Mouse (Mus musculus): ENCODE measurements around the gene Plcl2. TPM values are rescaled to one million over a fixed set of nuclear protein-coding genes. Genes with fewer than 3 reads are reported as not detected.

The Plcl2 gene
- 10 to 100 TPM; 42.3 to 45.6 TPM for total RNA-seq (2021)
- long read RNA-seq, experiment 1, full-length matches to known transcripts: 17 of 62 reads
- long read RNA-seq, experiment 1, partial matches to known transcripts: 26 of 62 reads
- long read RNA-seq, experiment 1, other reads (novel, unspliced or antisense): 19 of 62 reads
- long read RNA-seq, experiment 2, full-length matches to known transcripts: 12 of 37 reads
- long read RNA-seq, experiment 2, partial matches to known transcripts: 2 of 37 reads
- long read RNA-seq, experiment 2, other reads (novel, unspliced or antisense): 23 of 37 reads

DNA sequence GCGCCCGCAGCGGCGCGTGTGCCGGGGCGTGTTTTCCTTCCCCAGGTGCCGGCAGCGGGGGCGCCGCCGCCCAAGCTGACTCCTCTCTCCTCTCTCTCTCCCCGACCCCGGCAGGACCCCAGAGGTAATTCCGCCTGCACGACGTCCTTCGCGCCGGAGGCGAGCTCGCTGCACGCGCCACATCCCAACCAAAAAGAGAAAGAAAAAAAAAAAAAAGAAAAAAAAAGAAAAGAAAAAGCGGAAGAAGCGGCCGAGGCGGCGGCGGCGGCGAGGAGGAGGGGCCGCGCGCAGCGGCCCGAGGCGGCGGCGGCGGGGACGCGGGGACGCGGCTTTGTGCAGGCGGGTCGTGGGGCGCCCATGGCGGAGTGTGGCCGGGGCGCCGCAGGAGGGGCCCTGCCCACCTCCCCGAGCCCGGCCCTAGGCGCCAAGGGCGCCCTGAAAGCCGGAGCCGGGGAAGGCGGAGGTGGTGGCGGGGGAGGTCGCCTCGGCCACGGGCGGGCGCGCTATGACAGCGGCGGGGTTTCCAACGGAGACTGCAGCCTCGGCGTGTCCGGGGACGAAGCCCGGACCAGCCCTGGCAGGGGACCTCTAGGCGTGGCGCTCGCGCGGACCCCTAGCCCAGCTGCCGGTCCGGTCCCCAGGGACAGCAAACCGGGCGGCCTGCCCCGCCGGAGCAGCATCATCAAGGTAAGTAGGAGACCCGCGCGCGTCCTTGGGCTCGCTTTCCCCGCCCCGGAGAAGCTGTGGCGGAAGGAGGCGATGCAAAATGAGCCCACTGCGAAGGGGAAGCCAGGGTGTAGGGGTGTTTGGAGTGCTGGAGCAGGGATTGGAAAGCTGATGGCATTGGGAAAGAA lies at the start of gene Plcl2:
Plcl2 (plus strand) TSS at position 153 of the 854 bp plus-strand sequence.
- peak; percentile 81 for DNase-seq

DNA sequence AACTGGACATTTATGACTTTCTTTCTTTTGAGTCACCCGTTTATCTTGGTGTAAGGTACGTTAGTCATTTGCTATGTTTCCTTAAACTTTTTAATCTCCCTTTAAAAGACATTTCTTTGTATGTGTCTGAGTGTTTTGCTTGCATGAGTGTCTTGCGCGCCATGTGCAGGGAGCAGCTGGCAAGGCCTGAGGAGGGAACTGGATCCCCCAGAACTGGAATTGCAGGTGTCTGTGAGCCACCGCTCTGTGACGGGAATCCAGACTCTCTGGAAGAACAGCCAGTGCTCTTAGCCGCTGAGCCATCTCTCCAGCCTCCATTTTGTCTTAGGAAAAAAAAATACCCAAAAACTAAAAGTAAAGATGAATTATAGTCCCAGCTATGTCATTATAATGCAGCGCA lies 48.9 kb upstream of the Plcl2 start:
- no peak for DNase-seq

DNA sequence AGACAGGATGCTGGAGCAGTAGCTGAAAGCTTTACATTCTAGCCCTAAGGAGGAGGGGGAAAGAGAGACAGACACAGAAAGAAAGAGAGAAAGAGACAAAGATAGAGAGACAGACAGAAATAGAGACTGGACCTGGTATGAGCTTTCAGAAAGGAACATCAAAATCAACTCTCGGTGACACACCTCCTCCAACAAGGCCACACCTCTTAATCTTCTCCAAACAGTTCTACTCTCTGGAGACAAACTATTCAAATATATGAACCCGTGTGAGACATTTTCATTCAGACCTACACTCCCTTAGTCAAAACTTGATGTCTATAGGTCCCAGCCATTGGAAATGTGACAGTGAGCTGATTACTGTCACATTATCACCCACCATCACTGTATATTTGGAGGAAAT lies 41.8 kb upstream of the Plcl2 start:
- no peak for DNase-seq

DNA sequence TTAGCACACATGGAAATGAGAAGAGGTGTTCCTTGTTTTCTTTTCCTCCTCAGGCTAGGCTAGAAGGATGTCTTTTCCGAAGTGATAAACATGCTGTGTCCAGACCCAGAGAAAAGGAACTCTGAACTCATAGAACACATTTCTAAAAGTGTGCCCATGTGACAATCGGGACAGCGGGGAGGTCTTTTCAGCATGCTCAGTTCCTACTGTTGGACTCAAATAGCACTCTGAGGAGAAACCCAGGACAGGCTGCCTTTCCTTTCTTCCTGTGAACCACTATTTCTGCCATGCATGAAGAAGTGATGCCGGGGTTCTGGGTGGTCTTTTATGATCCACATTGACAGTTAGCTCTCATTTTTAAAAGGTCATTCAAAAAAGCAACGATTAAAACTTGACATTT lies 40.1 kb upstream of the Plcl2 start:
- DNase-seq: no peak

DNA sequence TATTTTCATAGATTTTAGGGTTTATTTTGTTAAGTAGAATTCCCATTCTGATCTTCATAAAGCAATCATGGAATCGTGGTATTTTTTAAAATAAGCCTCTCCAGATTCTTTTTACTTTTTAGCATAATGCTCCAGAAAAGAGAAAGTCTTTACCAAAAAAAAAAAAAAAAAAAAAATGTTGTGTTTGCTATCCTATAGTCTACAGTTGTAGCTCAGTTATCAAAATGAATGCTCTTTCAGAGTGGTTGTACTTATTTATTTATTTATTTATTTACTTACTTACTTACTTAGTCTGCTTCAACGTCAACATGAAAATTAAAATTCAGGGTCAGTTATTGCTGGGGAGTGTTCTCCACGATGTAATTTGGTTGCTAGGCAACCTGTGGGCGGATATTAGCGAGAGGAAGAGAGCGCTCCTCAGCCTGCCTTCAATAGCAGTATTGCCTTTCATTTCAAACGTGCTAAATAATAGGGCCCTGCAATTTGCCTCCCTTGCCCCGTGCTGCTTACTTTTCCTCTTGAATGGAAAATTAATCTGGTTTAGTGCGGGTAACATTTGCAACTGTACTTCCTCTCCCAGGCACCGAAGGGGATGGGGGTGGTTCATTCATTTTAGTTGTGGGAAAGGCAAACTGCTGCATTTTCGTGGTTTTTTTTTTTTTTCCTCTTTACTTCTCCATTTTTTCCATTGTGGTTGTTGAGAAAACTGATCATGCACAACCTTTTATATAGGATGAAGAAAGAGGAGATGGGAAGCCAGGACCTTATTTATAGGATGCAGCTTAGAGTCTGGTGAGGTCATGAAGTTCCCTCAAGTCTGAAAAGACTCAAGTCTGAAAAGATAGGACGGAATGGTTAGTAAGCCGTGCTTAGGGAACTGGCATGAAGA lies 39.4 kb upstream of the Plcl2 start:
- DNase-seq: peak; percentile 48

DNA sequence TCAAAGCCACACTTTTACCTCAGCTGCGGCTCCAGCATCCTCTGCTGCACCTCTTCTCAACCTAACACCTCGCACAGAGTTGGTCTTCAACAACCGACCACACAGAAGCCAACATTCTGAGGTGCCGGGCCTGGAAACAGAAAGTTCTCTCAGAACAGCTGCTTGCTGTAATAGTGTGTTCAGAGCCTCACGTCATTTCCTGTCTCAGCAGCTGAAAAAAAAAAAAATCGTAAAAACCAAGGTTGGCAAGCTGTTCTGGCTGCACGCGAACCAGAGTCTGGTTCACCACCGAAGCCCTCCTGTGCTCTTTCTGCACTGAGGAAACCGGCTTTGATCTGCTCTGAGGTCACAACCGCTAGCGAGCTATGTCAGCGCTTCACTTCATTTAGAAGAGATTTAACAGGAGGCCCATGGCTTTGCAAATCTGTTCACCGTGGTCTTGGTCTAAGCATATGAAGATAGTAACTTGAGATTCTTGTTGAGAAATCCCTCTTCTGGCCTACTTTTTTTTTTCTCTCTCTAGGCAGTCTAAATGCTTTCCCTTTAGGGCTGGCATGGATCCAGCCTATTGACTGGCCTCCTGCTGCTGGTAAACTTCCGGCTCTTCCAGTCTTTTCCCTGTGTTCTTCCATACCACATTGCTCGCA lies 38.6 kb upstream of the Plcl2 start:
- peak; percentile 64 for DNase-seq

DNA sequence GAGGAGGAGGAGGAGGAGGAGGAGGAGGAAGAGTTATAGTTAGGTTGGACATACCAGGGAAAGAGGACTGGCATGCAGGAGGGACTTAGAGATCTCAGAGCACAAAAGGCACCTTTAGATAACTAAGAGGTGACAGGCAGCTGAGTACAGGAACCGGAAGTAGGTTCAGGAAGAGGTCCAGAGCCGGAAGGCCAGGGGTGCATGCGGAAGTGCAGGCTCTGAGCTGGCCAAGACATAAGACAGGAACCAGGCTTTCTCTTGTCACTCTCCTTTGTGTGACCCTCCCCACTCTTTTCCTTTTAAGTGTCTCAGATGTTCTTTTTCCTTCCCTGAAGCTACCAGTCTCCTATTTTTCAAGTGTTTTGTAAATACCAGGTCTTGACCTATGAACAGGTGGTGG lies 38.0 kb upstream of the Plcl2 start:
- DNase-seq: peak; percentile 42

DNA sequence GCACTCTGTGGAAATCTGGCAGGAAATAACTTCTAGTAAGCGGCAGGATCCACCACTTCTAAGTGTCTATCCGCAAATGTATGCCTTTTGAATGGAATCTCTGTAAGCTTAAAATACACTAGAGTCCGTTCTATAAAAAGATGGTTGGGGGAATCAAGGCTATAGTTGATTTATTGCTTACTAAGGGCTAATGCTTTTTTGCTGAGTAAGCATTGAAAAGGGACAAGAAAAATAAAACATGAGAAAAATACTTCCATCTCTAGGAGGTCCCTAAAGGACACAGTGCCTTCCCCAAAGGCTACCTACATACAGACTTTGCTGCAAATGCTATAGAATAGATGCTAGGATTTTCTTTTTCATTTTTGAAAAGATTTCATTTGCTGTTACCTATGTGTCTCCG lies 31.9 kb upstream of the Plcl2 start:
- DNase-seq: no peak

DNA sequence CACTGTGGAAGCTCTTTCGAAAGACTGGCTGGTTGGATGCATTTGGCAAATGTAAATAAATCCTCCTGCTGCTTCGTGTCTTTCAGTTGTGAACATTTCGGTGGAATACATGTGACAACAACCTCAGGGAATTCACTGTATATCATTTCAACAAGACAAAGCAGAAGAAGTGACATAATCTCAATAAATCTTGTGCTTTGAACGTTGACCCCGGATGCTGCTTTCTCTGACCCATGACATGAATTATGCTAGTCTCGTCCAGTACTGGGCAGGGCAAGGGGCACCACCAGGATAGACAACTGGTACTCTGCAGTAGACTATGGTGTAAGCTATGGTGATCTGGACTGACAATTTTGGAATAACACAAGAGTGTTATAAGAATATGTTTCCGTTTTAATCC lies 28.3 kb upstream of the Plcl2 start:
- no peak for DNase-seq

DNA sequence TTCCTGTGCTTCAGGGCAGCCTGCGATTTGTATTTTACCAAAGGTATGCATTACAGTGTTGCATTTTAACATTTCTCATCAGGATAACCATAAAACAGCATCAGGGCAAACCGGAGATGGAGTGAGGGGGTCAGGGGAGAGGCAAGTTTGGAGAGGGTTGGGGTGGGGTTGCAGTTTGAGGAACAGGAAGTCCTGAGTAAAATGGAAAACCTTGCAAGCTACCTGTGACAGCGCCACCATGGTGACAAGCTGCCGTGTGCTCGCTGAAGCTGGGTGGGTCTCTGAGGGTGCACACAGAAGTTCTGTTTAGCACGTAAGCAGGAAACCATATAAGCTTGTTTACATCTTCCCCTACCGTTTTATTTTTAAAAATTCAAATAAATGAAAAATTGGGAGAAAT lies 25.5 kb upstream of the Plcl2 start:
- no peak for DNase-seq

DNA sequence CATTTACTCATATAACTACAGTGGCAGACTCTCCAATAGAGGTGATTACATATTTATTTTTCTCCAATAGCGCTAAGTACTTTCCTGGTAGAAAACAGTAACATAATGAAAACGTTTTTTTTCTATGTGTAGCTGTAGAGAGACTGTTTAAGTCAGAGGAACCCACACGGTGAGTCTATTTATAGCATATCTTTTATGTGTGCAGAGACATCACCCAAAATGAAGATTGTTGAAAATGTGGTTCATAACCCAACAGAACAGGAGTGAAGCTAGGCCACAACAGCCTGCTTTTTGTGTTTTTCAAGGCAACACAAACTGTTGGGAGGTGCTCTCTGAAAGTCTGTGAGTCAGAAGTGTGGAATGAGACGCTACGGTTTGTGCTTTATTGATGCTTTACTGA lies 24.2 kb upstream of the Plcl2 start:
- DNase-seq: no peak

DNA sequence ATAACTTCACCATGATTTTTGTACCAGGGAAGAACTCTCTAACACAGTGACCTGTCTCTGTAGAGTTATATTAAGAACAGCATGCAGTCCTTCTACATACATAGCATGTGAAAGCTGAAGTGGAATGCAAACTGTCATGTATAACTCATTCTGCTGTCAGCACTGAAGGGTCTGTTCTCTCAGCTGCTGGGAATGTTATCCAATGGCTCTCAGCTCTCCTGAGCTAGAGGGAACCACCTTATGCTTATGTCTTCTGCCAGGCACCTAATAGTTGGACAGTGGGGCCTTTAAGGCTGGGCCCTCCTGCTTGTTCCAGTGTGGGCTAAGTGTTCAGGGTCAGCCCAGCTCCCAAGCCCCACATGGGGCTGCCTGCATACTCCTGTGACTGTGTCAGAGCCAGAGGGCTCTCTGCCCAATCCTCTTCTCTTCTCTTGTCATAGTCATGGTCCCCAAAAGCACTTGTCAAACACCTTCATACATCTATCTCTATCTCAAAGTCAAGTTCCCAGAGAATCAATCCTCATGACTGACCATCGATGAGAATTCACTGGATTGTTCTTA lies 22.1 kb upstream of the Plcl2 start:
- peak; percentile 48 for DNase-seq

DNA sequence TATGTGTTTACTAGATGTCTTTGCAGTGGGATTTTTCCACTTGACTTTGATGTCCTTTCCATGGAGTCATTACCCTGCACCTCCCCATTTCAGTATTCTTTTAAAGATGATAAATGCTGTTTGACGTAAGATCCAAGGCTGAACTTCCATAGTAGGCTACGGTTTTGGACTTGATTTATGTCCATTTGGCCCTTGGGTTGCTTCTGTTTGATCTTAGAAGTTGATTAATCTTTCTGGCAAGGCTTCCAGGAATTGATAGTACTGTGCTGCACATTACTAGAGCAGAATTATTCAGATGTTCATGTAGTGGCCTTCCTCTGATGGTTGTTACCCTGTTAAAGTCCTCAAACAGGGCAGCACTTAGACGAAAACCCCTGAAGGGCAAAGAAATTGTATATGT lies 21.5 kb upstream of the Plcl2 start:
- no peak for DNase-seq

DNA sequence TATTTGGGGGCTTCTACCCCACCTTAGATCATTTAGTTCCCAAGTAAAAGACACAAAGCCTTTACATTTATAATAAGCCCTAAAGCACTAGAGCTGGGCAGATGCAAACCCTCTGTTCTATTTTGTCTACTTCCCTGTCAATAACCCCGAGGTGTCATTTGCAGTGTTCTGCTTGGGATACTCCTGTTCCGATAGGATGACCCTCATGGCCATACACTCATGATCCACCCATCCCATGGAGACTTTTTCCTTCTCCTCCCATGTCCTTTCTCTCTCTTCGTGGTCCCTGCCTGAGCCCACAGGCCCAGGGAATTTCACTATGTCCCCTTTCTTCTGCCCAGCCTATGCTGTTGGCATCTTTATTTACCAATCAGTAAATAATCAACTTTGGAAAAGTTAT lies 20.8 kb upstream of the Plcl2 start:
- no peak for DNase-seq

DNA sequence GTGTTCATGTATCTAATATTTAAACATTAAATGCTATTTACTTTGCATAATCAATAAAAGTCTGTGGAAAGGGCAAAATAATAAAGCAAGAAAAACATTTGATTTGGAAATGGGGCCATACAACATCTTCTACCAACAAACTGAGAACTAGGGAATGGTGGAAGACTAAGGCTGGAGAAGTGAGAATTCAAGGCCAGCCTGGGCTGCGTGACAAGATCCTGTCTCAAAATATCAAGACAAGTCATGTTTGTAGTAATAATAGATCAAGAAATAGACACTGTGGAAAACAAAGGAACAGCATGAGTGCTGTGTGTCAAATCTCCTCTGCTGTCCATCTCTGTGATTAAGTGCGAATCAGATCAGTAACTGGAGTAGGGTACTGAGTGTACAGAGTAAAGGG lies 20.3 kb upstream of the Plcl2 start:
- DNase-seq: peak; percentile 47

DNA sequence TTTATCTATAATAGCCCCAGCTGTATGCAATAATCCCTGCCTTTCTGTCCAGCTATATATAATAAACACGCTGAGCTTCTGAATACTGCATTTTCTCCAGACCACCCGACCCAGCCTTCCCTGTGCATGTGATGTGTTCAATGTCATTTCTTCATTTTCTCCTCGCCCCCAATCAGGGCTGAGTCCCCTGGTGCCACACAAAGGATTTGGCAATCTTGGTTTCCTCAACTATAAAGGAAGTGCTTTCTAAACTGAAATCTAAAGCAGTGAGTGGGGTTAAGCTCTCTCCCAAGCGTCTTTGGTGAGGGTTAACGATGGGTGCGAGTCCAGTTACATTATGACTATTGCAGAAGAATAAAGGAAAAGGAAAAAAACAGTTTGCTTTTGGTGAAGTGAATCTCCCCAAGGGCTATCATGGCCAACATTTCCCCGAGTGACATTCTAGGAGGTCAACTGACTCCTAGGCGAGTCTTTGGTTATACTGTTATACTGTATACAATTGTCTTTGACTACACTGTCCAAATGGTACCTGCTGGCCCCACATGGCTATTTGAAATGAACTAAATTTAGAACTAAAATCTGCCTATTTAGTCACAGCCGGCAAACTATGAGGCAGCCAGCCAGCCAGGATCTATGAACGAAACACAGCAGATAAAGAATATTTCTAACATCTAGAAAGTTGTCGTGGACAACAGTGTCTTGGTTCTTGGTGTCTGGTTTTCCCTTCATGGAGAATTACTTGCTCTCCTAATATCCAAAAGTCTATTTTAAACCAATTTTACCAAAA lies 18.4 kb upstream of the Plcl2 start:
- DNase-seq: no peak

DNA sequence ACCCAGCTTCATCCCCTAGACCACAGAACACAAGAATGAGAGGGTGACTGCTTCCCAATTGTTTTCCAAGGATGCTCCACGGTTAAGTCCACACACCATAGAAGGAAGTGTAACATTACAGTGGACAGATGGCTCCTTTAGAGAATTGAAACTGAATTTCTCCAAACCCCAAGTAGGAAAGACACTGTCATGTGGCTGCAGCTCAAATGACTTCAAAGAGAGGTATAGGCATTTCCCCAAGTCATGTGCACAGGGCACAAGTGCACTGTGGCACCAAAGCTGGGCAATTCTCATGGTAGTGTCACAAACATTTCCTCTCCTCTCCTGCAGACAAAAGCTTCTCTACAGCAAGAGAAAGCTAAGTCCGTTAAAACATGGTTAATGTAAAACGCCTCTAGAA lies 17.7 kb upstream of the Plcl2 start:
- DNase-seq: no peak

DNA sequence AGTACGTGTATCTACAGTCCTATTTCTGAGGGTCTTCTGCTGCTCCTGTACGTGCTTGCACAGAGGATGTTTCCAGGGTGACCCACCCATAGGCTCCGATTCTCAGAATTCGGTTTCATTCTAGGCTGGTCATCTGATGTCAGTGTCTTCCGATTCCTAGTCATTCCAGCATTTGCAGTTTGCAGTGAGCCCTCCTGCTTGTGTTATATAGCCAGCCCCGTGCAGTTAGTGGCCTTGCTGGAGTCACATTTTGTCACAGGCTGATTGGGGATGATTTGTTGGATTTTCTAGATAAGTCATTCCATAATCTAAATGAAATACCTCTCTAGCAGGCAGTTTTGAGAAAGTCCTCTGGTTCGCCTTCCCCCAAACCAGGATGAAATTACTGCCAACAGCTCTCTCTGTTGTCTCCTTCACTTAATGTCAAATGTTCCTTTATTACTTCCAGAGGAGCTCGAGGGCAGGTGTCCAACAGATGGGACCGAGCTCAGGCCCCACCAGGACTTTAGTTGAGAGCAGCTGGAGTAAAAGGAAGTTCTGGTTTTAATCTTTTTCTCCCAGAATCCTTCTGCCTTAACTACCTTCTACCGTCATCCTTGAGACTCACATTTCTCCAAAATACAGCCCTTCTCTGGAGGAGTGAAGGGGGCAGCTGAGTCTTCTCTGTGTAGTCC lies 13.8 kb upstream of the Plcl2 start:
- peak; percentile 70 for DNase-seq

DNA sequence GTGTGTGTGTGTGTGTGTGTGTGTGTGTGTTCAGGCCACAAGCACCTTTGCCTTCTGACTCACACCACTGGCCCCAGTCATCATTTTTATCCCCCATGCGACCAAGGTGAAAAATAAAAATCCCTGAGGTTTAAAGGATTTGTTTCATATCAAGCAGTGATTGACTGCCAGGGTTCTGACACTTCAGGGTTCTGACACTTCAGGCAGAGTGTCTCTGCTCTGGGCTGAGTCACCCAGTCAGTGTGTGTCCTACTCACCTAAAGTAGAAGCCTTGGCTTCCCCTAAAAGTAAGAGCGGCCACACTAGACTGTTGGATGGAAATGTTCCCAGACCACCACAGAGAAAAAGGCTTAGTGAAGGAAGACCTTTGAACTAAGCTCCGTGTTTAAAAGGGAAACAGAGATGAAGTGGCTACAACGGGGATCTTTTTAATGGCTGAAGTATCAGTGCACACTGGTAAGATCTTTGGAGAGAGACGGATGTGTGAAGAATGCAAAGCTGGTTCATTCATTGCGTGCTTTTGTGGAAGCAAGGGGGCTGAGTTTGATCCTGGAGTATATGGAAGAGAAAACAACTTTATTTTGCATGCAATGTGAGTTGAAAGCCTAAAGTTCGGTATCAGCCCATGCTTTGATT lies 11.0 kb upstream of the Plcl2 start:
- no peak for DNase-seq
